Mouse (Mus musculus) CD4-positive naive resting alpha-beta T cell, adult 76 days (primary cell): ENCODE results near the gene Lyst. TPM values are rescaled to one million over a fixed set of nuclear protein-coding genes. Genes with fewer than 3 reads are reported as not detected.

Source experiments
- total RNA-seq: library from RNA; stranded (reverse); gene quantifications from one replicate; pipeline ENCODE4 v1.2.4, GENCODE M21; 2023

The Lyst gene
- total RNA-seq, result 83.9 TPM

DNA sequence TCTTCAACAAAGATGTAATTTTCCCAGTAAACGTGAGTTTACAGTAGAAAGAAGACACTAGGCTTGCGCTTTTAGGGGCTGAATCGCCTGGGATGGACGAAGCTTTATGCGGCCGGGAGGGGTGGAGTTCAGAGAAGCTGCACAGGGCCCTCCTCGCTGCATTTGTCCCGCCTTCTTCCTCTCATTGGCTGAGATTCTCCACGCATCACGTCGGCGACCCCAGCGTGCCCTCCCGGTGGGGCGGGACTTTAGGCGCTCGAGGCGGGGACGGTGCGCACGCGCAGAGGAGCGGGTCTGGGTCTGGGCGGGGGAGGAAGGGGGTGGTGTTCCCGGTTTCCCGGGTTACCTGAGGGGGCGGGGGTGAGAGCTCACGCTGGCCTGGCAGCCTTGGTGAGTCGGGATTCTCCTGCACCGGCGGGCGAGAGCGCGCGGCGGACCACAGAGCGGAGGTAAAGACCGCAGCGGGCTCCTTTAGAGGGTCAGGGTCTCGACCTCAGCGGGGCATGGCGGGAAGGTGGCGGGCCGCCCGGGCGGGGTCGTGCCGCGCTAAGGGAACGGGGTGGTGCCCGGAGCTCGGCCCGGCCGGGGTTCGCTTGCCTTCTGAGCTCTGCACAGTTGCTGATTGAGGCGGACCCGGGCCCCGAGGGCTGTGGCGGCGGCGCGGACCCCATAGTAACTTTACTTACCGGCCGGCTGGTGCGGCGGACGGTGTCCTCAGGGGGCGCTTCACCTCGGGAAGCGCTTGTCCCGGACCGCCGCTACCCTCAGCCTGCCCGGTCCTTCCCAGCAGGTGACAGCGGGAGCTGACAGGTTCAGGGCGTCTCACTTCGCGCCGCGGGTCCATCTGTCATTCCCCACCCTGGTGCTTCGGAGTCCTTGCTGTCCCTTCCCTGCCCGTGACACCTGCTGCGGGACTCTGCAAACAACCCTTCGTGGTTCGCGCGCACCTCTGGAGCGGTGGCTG is at the start of gene Lyst:
TSS of gene Lyst (plus strand) at position 350 of the 964 bp plus-strand sequence.

DNA sequence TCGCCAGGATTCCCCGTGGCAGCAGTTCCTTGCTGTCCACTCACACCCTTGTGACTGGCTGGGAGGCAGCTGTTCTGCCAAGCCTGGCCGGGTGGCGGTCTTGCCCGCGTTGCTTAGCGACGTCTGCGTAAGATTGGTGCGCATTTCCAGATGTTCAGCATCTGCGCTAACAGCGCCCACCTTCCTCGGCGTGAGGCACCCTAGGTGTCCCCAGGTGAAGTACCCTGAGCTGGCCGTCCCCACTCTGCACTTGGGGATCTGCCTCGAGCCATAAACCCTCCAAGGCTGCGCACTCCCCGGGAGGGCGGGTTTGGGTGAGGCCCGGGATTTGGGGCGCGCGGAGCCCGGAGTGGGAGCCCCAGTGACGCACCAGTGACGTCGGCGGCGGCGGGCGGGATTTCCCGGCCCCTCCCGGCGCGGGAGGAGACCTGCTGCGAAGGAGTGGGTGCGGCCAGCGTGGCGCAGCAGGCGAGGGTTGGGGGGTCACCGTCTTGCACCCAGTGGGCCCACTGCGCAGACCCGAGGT is 193.8 kb downstream of the Lyst start, which contains the start of gene Gng4:
TSS of gene Gng4 (plus strand) at position 166 of the 526 bp plus-strand sequence.

Other genes starting within 250 kb of the Lyst start
- gene Gpr137b, start 196.4 kb upstream of the Lyst start, total RNA-seq, result 9.0 TPM
- 2.1 TPM for gene Nid1, start 152.8 kb upstream of the Lyst start, total RNA-seq
- 0.23 TPM for gene Gng4, start 193.7 kb downstream of the Lyst start, total RNA-seq